Mouse (Mus musculus) right cerebral cortex, postnatal 25 days (tissue): ENCODE measurements around the gene Phb.

Source experiments
- DNase-seq: peaks from one replicate; pipeline ENCODE4 v3.0.0; 2022

Phb gene

GRCm38 (mm10) chr11:95666529-95667149 lies at the start of gene Phb:
Gene Phb (plus strand): TSS chr11:95666957.
- peak; percentile 90 for DNase-seq

- peak; percentile 16 for DNase-seq
Observed at GRCm38 (mm10) chr11:95617785-95618465, 48.8 kb upstream of the Phb start.

GRCm38 (mm10) chr11:95619081-95619480 lies 47.7 kb upstream of the Phb start:
- DNase-seq, result no peak

- no peak for DNase-seq
Observed at GRCm38 (mm10) chr11:95619886-95620444, 46.8 kb upstream of the Phb start.

- no peak for DNase-seq
Observed at GRCm38 (mm10) chr11:95621010-95621409, 45.7 kb upstream of the Phb start.

- no peak for DNase-seq
Observed at GRCm38 (mm10) chr11:95621541-95622130, 45.1 kb upstream of the Phb start.

GRCm38 (mm10) chr11:95622426-95622825 lies 44.3 kb upstream of the Phb start:
- DNase-seq, result no peak

GRCm38 (mm10) chr11:95630558-95630957 lies 36.2 kb upstream of the Phb start:
- DNase-seq, result no peak

- no peak for DNase-seq
Observed at GRCm38 (mm10) chr11:95631301-95631700, 35.5 kb upstream of the Phb start.

- no peak for DNase-seq
Observed at GRCm38 (mm10) chr11:95632474-95632873, 34.3 kb upstream of the Phb start.

- no peak for DNase-seq
Observed at GRCm38 (mm10) chr11:95633512-95634000, 33.2 kb upstream of the Phb start.

GRCm38 (mm10) chr11:95635030-95635429 lies 31.7 kb upstream of the Phb start:
- DNase-seq, result no peak

- DNase-seq, result no peak
Observed at GRCm38 (mm10) chr11:95640751-95641150, 26.0 kb upstream of the Phb start.

- no peak for DNase-seq
Observed at GRCm38 (mm10) chr11:95642534-95643280, 24.1 kb upstream of the Phb start.

- DNase-seq, result no peak
Observed at GRCm38 (mm10) chr11:95643856-95644255, 22.9 kb upstream of the Phb start.

- no peak for DNase-seq
Observed at GRCm38 (mm10) chr11:95644381-95644780, 22.4 kb upstream of the Phb start.

GRCm38 (mm10) chr11:95645397-95646153 lies 21.2 kb upstream of the Phb start:
- DNase-seq, result no peak

GRCm38 (mm10) chr11:95646154-95646490 lies 20.6 kb upstream of the Phb start:
- DNase-seq, result no peak

- no peak for DNase-seq
Observed at GRCm38 (mm10) chr11:95647791-95648190, 19.0 kb upstream of the Phb start.

- DNase-seq, result peak; percentile 60
Observed at GRCm38 (mm10) chr11:95648827-95649226, 17.9 kb upstream of the Phb start.

- no peak for DNase-seq
Observed at GRCm38 (mm10) chr11:95649560-95649959, 17.2 kb upstream of the Phb start.

GRCm38 (mm10) chr11:95650001-95650400 lies 16.8 kb upstream of the Phb start:
- DNase-seq, result no peak
